Mouse (Mus musculus): ENCODE results near the gene C2.

Gene C2

DNA sequence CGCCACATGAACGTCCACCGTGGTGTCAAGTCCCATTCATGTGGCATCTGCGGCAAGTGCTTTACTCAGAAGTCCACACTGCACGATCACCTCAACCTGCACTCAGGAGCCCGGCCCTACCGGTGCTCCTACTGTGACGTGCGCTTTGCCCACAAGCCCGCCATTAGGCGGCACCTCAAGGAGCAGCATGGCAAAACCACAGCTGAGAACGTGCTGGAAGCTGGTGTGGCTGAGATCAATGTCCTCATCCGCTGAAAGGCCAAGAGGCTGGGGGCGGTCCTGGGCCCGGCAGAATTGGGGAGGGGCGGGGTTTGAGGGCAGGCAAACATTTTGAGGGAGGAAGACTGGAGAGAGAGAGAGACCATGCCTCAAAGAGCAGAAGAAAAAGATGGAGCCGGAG lies 1.7 kb downstream of the C2 start:
- POLR2A ChIA-PET: interaction anchor here (0.6 to 8.4 kb wide), 20 partner anchors 9 to 1049 kb away, joined by 3 to 93 read pairs (median 5); partner anchors contain the start of genes H2-DMa (in 1 of the 4), Hspa1a (in 1 of the 4), Hspa1l (in 1 of the 4) and Vars (in 1 of the 4)
- CTCF ChIA-PET: interaction anchor here in 3 of 4 experiments (0.6 to 2.3 kb wide), 4 partner anchors 15 to 555 kb away, joined by 3 to 10 read pairs (median 6); no protein-coding TSS in a partner anchor

DNA sequence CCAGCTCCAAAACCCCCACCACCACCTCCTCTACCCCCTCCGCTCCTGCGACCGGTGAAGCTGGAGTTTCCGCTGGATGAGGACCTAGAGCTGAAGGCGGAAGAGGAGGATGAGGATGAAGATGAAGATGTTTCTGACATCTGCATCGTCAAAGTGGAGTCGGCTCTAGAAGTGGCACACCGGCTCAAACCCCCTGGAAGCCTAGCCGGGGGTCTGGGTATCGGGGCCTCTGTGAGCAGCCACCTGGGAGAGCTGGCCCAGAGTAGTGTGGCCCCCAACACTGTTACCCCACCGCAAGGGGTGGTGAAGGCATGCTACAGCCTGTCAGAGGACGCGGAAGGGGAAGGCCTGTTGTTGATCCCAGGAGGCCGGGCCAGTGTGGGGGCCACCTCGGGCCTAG lies 2.3 kb downstream of the C2 start:
- POLR2A ChIA-PET: interaction anchor here (0.6 to 8.4 kb wide), 21 partner anchors 8 to 1049 kb away, joined by 3 to 93 read pairs (median 4); partner anchors contain the start of genes Atf6b (in 1 of the 4), H2-DMa (in 1 of the 4), Hspa1a (in 1 of the 4) and Hspa1l (in 1 of the 4)
- CTCF ChIA-PET: interaction anchor here in 1 of 4 experiments (1.9 kb wide), 1 partner anchor 271 kb away, joined by 5 read pairs; no protein-coding TSS in a partner anchor

DNA sequence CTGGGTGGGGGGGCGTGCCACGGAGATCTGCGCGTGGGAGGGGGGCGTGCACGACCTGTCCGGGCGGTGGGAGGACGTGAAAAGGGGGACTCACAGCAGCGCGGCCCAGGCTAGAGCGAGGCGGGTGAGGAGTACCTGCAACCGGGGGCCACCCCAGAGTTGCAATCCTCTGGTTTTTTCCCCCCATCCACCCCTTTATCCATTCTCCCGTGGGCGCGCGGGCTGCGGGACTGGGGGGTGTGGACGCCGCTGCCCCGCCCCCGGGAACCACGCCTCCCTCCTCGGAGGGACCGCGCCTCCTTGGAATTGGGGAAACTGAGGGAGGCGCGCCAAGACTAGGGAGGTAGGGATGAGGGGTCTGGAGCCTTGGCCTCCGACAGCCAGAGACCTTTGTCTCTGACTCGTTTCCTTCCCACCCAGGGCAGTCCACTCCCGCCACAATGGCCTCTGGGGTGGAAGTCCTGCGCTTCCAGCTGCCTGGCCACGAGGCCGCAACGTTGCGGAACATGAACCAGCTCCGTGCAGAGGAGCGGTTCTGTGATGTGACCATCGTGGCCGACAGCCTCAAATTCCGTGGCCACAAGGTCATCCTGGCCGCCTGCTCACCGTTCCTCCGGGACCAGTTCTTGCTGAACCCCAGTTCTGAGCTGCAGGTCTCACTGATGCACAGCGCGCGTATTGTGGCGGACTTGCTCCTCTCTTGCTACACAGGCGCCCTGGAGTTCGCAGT lies 3.1 kb downstream of the C2 start:
- ChIA-PET CTCF (interaction anchor here in 1 of 4 experiments (1.0 to 2.1 kb wide), 5 partner anchors 8 to 271 kb away, joined by 3 to 10 read pairs (median 5); partner anchors contain the start of gene Slc44a4), POLR2A (interaction anchor here in 3 of 4 experiments (0.6 to 8.4 kb wide), 20 partner anchors 8 to 248 kb away, joined by 3 to 93 read pairs (median 4); partner anchors contain the start of genes Atf6b (in 1 of the 3), Neu1 (in 1 of the 3) and Slc44a4 (in 1 of the 3))

DNA sequence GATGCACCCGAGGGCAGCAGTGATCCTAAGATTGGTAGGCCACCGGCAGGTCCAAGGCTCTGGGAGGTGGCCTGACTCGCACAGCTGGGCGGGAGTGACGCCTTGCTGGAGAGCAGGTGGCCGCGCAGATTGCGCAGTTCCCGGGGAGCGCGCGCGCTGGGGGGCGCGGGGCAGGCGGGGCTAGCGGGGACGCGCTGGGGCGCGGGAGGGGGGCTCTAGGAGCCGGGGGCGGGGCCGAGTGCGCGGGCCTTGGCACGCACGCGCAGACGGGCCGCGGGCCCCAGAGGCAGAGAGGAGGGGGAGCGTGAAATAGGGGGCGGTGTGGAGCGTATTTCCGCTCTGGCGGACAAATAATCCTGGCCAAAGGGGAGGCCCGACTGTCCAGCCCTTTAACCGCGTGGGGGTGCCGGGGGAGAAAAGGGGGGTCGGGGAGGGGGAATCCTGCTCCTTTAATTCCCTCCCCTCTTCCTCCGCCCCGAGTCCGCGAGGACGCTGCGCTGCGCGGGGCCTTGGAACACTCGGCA lies 3.9 kb downstream of the C2 start:
- CTCF ChIA-PET: interaction anchor here in 3 of 4 experiments (0.5 to 2.1 kb wide), 11 partner anchors 9 to 1149 kb away, joined by 3 to 10 read pairs (median 4); partner anchors contain the start of gene Slc44a4 (in 1 of the 3)

DNA sequence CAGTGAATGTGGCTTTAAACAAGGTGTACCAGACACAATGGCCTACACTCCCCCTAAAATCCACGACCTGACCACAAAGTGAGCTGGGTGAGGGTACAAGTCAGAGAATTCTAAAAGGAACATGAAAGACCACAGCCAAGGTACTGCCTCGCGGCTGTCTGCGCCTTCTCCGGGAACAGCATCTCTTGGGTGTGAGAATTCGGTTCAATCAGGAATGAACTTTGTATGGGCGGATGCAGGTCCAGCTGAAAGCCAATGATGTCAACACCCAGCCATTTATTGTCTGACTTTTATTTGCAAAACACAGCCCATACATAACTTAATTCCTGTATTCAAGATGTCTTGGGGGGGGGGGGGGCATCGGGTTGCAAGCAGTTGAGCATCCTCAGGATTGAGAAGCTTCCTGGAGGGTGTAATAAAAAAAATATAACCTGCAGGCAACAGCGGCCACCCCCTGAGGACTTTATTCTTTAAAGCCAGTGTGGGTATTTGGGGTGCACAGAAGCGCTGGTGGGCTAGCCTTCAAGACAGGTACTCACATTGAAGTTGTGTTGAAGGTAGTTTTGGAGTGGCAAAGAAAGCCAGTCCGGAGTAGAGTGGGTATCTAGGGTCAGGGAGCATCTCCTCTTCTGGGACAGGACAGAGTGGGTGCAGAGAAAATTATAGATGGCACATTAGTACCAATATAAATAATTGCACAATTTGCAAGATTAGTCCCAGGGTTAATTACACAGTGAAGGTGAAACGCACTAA lies 4.8 kb downstream of the C2 start:
- POLR2A ChIA-PET: interaction anchor here (0.6 to 8.4 kb wide), 33 partner anchors 9 to 449 kb away, joined by 3 to 93 read pairs (median 4); partner anchors contain the start of genes Neu1 (in 2 of the 4), H2-Q2 (in 1 of the 4), Nelfe (in 1 of the 4) and Skiv2l (in 1 of the 4)

More for the DNA sequence above, 3.9 kb downstream of the C2 start:
- POLR2A ChIA-PET: interaction anchor here (0.6 to 8.4 kb wide), 27 partner anchors 8 to 601 kb away, joined by 3 to 93 read pairs (median 4); partner anchors contain the start of genes H2-Q2 (in 1 of the 4), Neu1 (in 1 of the 4) and Zbtb12 (in 1 of the 4)

DNA sequence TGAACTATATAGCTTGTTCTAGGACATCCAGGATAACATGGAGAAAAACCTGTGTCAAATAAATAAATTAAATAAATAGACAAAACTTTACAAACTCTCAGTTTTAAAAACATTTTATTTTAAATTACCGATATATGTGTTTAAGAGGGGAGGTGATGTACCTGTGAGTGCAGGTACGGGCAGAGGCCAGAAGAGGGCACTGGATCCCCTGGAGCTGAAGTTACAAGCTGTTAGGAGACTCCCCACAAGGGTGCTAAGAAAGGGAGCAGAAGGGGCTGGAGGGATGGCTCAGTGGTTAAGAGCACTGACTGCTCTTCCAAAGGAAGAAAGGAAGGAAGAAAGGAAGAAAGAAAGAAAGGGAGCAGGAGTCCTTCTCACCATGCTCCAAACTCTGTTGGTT lies 6.7 kb downstream of the C2 start:
- ChIA-PET POLR2A (interaction anchor here in 3 of 4 experiments (0.7 to 3.0 kb wide), 27 partner anchors 9 to 350 kb away, joined by 3 to 25 read pairs (median 4); partner anchors contain the start of genes Zbtb12 (in 2 of the 3), Ddx39b (in 1 of the 3), Dxo (in 1 of the 3) and Gm20547 (in 1 of the 3)), CTCF (interaction anchor here (0.5 to 3.0 kb wide), 23 partner anchors 8 to 770 kb away, joined by 3 to 23 read pairs (median 4); partner anchors contain the start of genes Gm20547 (in 1 of the 4), Neu1 (in 1 of the 4) and Zbtb12 (in 1 of the 4))

More for the DNA sequence above, 4.8 kb downstream of the C2 start:
- CTCF ChIA-PET: interaction anchor here in 3 of 4 experiments (0.6 to 2.1 kb wide), 13 partner anchors 8 to 361 kb away, joined by 3 to 10 read pairs (median 4); no protein-coding TSS in a partner anchor

DNA sequence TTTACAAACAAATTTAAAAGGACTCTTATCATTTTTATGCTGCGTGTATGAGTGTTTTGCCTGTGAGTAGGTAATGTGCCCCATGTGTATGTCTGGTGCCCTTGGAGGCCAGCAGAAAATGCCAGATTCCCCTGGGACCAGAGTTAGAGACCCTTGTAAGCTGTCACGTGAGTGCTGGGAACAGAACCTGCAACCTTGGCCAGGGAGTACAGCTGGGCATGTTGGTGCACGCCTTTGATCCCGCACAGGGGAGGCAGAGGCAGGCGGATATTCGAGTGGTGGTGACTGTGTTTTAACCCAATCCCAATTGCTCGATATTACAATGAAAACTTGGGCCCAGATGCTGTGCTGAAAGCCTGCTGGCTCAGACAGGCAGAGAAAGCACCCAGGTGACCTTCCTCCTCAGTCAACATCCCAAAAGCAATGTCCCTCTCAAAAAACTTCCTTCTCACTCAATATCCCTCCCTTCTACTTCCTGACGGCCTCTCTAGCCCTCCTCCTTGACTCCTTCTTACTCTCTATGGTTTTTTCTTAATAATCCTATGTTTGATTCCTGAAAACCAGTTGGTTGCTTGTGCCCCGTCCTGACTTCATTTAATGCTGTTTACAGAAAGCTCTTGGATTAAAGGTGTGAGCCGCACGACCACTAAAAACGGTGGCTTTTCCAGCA lies 7.9 kb downstream of the C2 start:
- ChIA-PET CTCF (interaction anchor here in 1 of 4 experiments (1.0 to 3.0 kb wide), 3 partner anchors 11 to 21 kb away, joined by 6 to 23 read pairs (median 13); partner anchors contain the start of gene Zbtb12), POLR2A (interaction anchor here in 3 of 4 experiments (0.5 to 3.0 kb wide), 16 partner anchors 9 to 109 kb away, joined by 3 to 25 read pairs (median 4); partner anchors contain the start of genes Zbtb12 (in 3 of the 3), Gm20547 (in 1 of the 3) and Neu1 (in 1 of the 3))

DNA sequence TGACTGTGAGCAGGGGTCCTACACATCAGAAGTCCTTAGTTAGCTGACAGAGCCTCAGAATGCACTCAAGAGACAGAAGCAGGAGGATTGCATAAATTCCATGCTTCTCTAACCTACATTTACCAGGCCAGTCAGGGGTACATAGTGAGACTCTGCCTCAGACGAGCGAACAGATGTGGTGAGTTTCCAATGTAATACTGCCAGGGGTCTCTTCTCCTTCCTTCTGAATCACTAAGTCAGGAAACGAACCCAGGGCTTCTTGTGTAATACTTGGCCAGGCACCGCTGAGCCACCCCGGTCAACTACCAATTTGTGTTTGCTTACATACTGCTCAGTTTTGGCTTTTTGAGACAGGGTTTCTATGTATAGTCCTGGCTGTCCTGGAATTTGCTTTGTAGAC lies 10.1 kb downstream of the C2 start:
- ChIA-PET POLR2A (interaction anchor here in 1 of 4 experiments (0.6 kb wide), 1 partner anchor 12 kb away, joined by 3 read pairs; no protein-coding TSS in a partner anchor), CTCF (no interaction called here)

DNA sequence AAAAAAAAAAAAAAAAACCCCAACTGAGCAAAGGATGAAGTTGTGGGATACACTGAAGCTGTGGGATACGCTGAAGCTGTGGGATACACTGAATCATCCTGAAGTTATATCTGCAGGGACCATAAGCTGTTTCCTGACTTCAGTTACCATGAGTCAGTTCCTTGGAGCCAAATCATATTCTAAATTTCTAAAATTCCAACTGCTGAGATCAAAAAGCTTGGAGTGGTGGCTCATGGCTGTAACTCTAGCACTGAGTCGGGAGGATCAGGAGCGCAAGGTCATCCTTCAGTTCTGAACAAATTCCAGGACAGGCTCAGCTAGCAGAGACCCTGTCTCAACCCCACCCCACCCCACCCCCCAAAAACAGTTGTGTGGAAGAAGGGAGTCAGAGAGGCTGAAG lies 12.4 kb downstream of the C2 start:
- CTCF ChIA-PET: interaction anchor here in 1 of 4 experiments (0.8 to 1.2 kb wide), 2 partner anchors 8 to 29 kb away, joined by 3 to 8 read pairs; no protein-coding TSS in a partner anchor

DNA sequence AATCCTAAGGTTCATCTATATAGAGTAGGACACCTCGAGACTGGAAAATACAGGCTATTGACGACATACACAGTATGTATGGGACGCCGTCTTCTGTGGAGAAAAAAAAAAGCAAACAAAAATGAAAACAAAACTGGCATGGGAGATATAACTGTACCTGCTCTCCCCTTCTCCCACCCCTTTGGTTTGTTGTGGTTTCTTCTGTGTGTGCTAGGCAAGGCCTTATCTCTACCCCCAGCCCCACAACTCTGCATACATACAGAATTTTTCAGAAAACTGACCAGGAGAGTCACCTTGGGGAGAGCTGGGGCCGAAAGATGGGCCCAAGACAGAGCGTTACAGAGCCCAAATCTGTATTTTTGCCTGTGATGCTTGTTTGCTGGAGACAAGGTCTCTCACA lies 13.4 kb downstream of the C2 start:
- ChIA-PET CTCF (interaction anchor here in 1 of 4 experiments (0.8 to 2.2 kb wide), 3 partner anchors 9 to 29 kb away, joined by 3 to 10 read pairs (median 8); no protein-coding TSS in a partner anchor), POLR2A (interaction anchor here in 3 of 4 experiments (0.7 to 2.0 kb wide), 12 partner anchors 9 to 768 kb away, joined by 3 to 10 read pairs (median 4); partner anchors contain the start of genes Cfb (in 1 of the 3), Nelfe (in 1 of the 3) and Skiv2l (in 1 of the 3))

More for the DNA sequence above, 12.4 kb downstream of the C2 start:
- POLR2A ChIA-PET: interaction anchor here in 3 of 4 experiments (0.6 to 1.3 kb wide), 9 partner anchors 25 to 218 kb away, joined by 3 to 4 read pairs (median 3); partner anchors contain the start of genes Nelfe (in 1 of the 3) and Skiv2l (in 1 of the 3)

DNA sequence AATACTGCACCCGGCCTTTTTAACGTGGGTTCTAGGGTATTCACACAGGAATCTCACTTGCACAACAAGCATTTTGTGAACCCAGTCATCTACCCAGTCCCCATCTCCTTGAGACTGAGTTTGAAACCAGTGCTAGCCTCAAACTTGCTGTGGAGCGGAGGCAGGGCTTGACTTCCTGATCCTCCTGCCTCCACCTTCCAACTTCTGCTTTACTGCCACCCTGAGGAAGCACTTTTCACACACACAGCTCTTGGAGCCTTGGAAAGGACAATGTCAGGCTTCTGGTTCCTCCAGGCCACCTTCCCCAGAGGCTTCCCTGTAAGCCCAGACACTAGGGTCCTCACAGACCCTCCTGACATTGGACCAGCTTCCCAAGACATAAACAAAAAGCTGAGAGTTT lies 14.7 kb downstream of the C2 start:
- ChIA-PET CTCF (interaction anchor here in 3 of 4 experiments (0.5 to 2.2 kb wide), 7 partner anchors 8 to 890 kb away, joined by 3 to 11 read pairs (median 4); no protein-coding TSS in a partner anchor), POLR2A (interaction anchor here in 3 of 4 experiments (0.6 to 3.0 kb wide), 15 partner anchors 10 to 358 kb away, joined by 3 to 12 read pairs (median 3); partner anchors contain the start of genes Ddx39b (in 1 of the 3) and Neu1 (in 1 of the 3))

DNA sequence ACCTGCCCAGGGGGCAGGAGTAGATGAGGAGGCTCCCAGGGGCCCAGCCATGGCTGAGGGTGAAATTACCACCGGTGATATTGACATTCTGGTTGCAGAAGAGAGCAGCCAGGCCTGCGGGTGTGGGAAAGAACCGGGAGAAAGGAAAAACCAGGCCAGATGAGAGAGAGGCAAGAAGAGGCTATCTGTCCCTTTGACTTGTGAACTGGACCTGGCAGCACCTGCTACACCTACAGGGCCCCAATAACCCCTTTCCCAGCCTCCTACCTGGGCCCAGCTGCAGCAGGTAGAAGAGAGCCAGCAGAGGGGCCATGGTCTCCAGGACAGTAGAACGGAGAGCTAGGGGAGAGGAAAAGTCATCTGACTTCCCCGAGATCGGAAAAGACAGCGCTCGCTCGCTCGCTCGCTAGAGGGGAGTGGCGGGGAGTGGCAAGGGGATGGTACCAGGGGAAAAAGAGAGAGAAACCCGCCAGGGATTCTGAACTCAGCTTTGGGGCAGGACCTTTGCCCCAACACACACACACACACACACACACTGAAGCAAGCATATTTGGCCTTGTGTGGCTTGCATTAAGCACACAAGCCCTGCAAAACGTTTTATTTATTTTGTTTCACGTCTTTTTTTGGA lies 16.3 kb downstream of the C2 start, which contains the start of gene Gm20547:
TSS of gene Gm20547 (minus strand) at position 360 of the 628 bp plus-strand sequence.
- CTCF ChIA-PET: interaction anchor here in 3 of 4 experiments (0.5 to 1.0 kb wide), 10 partner anchors 9 to 483 kb away, joined by 3 to 6 read pairs (median 4); partner anchors contain the start of gene BC051142 (in 1 of the 3)
- POLR2A ChIA-PET: interaction anchor here in 3 of 4 experiments (0.6 to 3.0 kb wide), 20 partner anchors 8 to 762 kb away, joined by 3 to 12 read pairs (median 3); partner anchors contain the start of genes C2 (in 1 of the 3), Csnk2b (in 1 of the 3) and Ehmt2 (in 1 of the 3)

DNA sequence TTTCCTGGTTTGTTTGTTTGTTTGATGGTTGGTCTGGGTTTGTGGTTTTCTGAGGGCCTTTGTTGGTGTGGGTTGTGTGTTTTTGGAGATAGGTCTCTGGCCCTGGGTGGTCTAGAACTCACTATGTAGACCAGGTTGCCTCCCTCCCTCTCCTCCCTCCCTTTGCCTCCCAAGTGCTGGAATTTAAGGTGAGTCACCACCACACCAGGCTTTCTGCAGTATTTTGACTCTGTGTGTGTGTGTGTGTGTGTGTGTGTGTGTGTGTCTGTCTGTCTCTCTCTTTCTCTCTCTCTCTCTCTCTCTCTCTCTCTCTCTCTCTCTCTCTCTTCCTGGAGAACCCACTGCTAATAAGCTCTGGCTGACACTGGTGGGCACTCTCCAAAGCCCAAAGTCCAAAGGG lies 16.9 kb downstream of the C2 start:
- POLR2A ChIA-PET: interaction anchor here in 3 of 4 experiments (0.6 to 3.0 kb wide), 21 partner anchors 8 to 761 kb away, joined by 3 to 12 read pairs (median 3); partner anchors contain the start of genes C2 (in 1 of the 3), Csnk2b (in 1 of the 3), Ehmt2 (in 1 of the 3) and Neu1 (in 1 of the 3)
- CTCF ChIA-PET: interaction anchor here in 3 of 4 experiments (0.5 to 1.0 kb wide), 6 partner anchors 10 to 482 kb away, joined by 3 to 6 read pairs (median 4); partner anchors contain the start of gene BC051142 (in 1 of the 3)

DNA sequence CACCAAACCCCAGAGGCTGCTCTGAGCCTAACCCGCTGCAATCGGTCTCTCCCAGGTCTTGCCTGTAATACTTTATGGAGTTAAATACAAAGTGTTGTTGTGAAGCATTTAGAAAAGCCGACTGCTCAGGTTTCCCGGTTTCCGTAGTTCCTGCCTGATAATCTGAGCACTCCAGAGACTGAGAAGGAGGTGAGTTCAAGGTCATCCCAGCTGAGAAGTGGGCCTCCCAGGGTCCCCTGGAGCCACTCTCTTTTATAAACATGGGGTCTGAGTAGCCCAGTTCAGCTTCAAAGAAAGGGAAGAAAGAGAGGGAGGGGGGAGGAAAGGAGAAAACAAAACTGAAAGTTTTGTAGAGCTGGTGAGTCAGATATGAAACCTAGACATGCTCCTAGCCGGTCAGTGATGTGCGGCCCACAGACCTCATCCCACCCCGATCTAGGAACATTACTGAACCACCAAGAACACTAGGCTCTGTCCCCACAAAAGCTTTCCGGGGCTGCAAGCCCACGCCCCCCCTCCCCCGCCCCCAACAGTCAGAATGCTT lies 18.7 kb downstream of the C2 start, which contains the start of gene Zbtb12:
TSS of gene Zbtb12 (plus strand) at position 148 of the 544 bp plus-strand sequence.
- CTCF ChIA-PET: interaction anchor here (0.6 to 2.7 kb wide), 12 partner anchors 12 to 307 kb away, joined by 3 to 13 read pairs (median 4); no protein-coding TSS in a partner anchor
- POLR2A ChIA-PET: interaction anchor here in 3 of 4 experiments (0.8 to 2.7 kb wide), 21 partner anchors 11 to 73 kb away, joined by 3 to 10 read pairs (median 4); partner anchors contain the start of genes C2 (in 1 of the 3), Ehmt2 (in 1 of the 3) and Neu1 (in 1 of the 3)

All from embryonic stem cell, embryonic (primary cell).